Mouse (Mus musculus) CD4-positive, CD25-positive, alpha-beta regulatory T cell, adult 4 months (primary cell): ENCODE measurements around the gene Vmn2r80. TPM values are rescaled to one million over a fixed set of nuclear protein-coding genes. Genes with fewer than 3 reads are reported as not detected.
"Not testable (repeated sequence)": the region's sequence is repeated elsewhere in the genome, so short reads cannot be mapped to it uniquely, and the experiment has no call there.

Experiments
- ATAC-seq: one replicate; pipeline ENCODE4 v1.8.0; 2017
- polyA plus RNA-seq, 2 experiments: library from polyadenylated mRNA; unstranded; fragments of 100-300 nt; shearing (Covaris generic); gene quantifications; one replicate each; pipeline ENCODE4 v1.2.1; 2017

The Vmn2r80 gene
- polyA plus RNA-seq = not detected

DNA sequence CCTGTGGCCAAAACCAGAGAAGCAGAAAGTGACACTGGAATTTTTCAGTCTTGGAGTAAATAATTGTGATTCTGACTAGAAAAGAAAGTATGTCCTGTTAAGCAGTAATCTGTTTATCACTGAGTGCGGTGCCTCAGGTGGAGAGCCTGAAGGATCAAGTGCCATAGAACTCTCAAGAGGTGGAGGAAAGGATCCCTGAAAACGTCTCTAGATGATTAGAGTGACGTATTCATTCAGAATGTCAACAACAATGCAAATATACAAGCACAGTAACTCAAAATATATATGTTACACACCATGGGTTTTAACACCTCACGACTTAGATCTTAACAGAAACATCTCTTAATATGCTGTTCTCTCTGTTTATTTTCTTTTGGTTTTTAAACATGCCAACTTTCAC, at the start of gene Vmn2r80:
TSS of gene Vmn2r80 (plus strand) at position 301 of the 400 bp plus-strand sequence.
- not testable (repeated sequence) for ATAC-seq

DNA sequence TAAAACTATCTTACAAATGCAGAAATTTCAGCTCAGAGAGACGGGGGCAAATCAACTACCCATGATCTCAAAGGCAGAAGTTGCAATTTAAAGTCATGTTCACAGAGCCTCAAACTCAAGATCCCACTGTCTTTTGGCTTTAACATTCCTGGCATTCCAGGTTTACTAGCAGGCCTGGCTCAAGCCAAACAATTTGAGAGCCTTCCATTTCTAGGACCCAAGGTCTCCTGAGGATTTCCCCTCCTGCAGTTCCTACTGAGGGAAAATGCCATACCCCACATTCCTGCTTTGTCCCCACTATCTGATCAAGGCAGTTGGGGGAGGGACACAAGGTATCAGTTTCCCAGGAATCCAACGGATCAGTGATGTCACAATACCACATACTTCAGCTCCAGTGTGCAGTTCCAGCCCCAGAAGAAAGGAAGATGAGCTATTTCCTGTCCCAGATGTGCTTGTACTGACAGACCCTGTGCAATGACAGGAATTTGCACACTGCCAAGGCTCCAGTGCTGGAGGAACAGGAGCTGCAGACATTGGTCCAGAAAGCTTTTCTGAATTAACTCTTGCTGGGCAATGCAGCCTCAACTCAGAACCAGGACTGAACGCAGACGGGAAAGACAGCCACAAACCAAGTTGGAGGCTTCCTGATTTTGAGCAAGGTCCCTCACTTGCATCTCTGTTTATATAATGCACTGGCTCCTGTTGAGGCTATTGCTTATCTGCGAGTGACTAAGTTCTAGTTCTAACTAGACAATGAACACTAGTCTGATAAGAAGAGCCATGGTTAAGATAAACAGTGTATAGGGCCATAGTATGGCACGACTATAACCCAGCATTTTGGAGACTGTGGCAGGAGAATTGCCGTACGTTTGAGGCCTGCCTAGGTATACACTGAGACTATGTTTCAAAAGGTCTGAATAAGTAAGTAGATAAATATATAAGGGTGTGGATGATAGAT, 42.0 kb upstream of the Vmn2r80 start:
- ATAC-seq = no peak

- no peak for ATAC-seq
Observed at GRCm38 (mm10) chr10:79107531-79107930, 41.0 kb upstream of the Vmn2r80 start.

DNA sequence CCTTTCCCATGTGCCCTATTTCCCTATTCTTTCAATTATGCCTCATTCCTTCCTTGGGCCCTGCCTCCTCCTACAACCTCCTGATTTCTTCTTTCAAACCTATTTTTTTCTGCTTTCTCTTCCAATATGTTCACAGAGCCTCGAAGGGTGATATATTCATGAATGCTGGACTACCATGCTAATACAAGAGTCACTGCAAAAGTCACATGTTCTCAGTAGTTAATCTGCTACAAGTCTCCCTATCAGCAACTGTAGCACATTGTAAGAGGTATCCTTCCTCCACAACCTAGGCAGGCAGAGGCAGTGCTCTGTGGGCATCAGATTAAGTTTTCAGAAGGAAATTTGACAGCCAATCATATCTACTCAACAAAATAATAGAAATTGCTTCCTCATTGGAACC, 39.4 kb upstream of the Vmn2r80 start:
- ATAC-seq = no peak

DNA sequence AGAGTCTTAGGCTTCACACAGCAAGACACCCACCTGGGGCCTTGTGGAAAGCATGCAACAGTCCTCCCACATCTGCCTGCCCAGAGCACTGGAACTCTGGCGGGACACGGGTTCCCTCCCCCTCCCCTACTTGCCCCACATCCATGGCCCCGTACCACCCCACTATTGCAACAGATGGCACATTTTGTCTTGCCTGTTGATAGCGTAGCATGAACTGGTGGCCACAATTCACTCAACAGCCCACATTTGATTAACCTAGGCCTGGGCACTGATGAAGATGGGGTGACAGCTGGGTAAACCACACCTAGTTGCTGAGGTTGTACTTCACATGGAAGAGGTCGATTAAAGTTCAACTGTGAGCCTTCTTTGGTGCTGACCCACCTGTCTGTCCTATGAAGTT, 38.1 kb upstream of the Vmn2r80 start:
- no peak for ATAC-seq

DNA sequence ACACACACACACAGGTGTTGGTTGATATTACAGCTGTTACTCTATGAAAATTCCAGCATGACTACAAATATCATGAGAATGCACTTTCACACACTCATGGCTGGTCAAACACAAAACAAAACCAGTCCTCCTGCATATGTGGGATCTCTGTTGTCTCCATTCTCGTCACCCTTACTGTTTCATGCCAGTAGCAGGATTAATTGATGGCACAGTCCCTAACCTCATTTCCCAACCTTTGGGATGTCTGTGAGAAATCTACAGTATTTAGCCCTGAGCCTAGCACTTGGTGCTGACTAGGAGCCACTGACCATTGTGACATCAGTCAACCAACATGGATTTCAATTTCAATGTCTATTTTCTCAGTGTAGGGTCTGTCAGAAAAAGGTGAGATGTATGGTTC, 33.5 kb upstream of the Vmn2r80 start:
- no peak for ATAC-seq

DNA sequence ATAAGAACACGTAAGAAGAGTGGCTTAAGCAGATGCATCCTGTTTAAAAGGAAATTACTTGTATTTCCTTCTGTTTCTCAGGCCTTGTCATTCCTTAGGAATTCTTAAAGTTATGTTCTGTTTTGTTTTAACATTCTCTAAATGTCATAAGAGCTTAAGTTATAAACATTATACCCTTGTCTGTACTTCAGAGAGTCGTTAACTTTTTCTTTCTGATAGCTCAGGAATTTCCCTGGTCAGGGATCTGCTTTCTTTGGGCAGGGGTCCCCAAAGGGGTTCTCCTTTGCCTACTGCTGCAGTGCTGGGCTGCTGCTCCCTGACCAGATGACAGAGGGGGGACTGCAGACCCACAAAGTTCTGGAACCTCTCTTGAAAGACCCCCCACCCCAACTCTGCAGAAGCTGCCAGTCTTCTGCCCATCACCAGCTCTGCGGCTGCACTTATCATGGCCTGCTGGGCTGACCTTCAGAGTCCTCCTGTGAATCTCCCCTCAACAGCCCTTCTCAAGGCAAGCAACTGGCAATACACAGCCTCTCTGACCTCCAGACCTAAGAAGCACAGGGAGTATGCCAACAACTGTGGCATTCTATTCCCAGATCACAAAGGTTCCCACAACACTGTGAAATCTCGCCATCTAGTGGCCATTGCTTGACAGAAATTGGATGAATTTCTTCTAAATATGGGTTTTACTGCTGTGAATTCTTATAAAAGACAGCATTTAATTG, 32.3 kb upstream of the Vmn2r80 start:
- no peak for ATAC-seq

DNA sequence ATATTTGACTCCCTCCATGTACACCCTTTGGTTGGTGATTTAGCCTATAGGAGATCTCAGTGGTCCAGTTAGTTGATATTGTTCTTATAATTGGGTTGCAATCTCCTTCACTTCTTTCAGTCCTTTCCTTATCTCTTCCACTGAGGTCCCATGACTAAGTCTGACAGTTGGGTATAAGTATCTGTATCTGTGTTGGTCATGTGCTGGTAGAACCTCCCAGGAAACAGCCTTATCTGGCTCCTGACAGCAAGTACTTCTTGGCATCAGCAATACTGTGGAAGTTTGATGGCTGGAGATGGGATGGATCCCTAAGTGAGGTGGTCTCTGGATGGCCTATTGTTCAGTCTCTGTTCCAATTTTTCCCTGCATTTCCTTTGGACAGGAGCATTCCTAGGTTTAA, 3.0 kb downstream of the Vmn2r80 start:
- no peak for ATAC-seq

- not testable (repeated sequence) for ATAC-seq
Observed at GRCm38 (mm10) chr10:79199973-79200372, 51.4 kb downstream of the Vmn2r80 start.

- ATAC-seq = no peak
Observed at GRCm38 (mm10) chr10:79220432-79220831, 71.9 kb downstream of the Vmn2r80 start.

GRCm38 (mm10) chr10:79221606-79222005, 73.0 kb downstream of the Vmn2r80 start:
- no peak for ATAC-seq

GRCm38 (mm10) chr10:79222214-79222613, 73.6 kb downstream of the Vmn2r80 start:
- no peak for ATAC-seq

Other genes with a start within 250 kb of the Vmn2r80 start
- not detected for gene Olfr1354, start 235.6 kb upstream of the Vmn2r80 start, polyA plus RNA-seq
- gene Olfr8, start 198.1 kb upstream of the Vmn2r80 start, polyA plus RNA-seq = not detected
- gene Olfr1353, start 185.5 kb upstream of the Vmn2r80 start, polyA plus RNA-seq = not detected
- gene Olfr1352, start 167.7 kb upstream of the Vmn2r80 start, polyA plus RNA-seq = not detected
- gene Olfr1351, start 136.3 kb upstream of the Vmn2r80 start, polyA plus RNA-seq = not detected
- under 1 TPM in 1 of 2 experiments, not detected in 1; 0.42 TPM for gene Olfr57, start 120.0 kb upstream of the Vmn2r80 start, polyA plus RNA-seq
- gene 2610008E11Rik, start 51.2 kb upstream of the Vmn2r80 start, polyA plus RNA-seq = 10 to 100 TPM; 17.9 to 20.3 TPM
- gene Vmn2r81, start 98.9 kb downstream of the Vmn2r80 start, polyA plus RNA-seq = under 1 TPM in 1 of 2 experiments, not detected in 1; 0.09 TPM
- not detected for gene Vmn2r82, start 207.8 kb downstream of the Vmn2r80 start, polyA plus RNA-seq